Mouse (Mus musculus) hindbrain, embryonic 15.5 days (tissue): ENCODE data around the gene Fpr1. TPM values are rescaled to one million over a fixed set of nuclear protein-coding genes. Genes with fewer than 3 reads are reported as not detected.
"Not testable (repeated sequence)": the region's sequence is repeated elsewhere in the genome, so short reads cannot be mapped to it uniquely, and the experiment has no call there.

Experiments
- ATAC-seq: fragments of 200-750 bp; cut with Nextera tagmentation; 2 replicates; pipeline ENCODE4 v1.8.0; 2017; ENCODE audit warnings: low read depth, moderate number of reproducible peaks, moderate TSS enrichment; ENCODE audit not compliant: low FRiP score
- H3K27ac ChIP-seq: fragments of 300-500 bp; sonication (generic); replicated peaks from 2 replicates; pipeline ENCODE4 v1.5.1; 2015; ENCODE audit warnings: mild to moderate bottlenecking, inconsistent platforms
- H3K27me3 ChIP-seq: fragments of 300-500 bp; sonication (generic); 2 replicates; pipeline ENCODE4 v1.6.1; 2015; ENCODE audit warnings: control low read depth, inconsistent platforms
- H3K36me3 ChIP-seq: fragments of 300-500 bp; sonication (generic); 2 replicates; pipeline ENCODE4 v1.6.1; 2015; ENCODE audit warnings: control low read depth, inconsistent platforms
- H3K4me1 ChIP-seq: fragments of 300-500 bp; sonication (generic); replicated peaks from 2 replicates; pipeline ENCODE4 v1.6.1; 2015; ENCODE audit warnings: control low read depth, inconsistent platforms
- H3K4me2 ChIP-seq: fragments of 300-500 bp; sonication (generic); 2 replicates; pipeline ENCODE4 v1.6.1; 2015; ENCODE audit warnings: moderate library complexity, mild to moderate bottlenecking, inconsistent platforms
- H3K4me3 ChIP-seq: fragments of 300-500 bp; sonication (generic); 2 replicates; pipeline ENCODE4 v1.5.1; 2015; ENCODE audit warnings: mild to moderate bottlenecking, inconsistent platforms
- H3K9ac ChIP-seq: fragments of 300-500 bp; sonication (generic); 2 replicates; pipeline ENCODE4 v1.6.1; 2015; ENCODE audit warnings: inconsistent platforms
- H3K9me3 ChIP-seq: fragments of 300-500 bp; sonication (generic); 2 replicates; pipeline ENCODE4 v1.6.1; 2016; ENCODE audit warnings: control low read depth, inconsistent platforms
- WGBS: fragments of 180-500 bp; shearing (Covaris S2); methylation state at CpG from one replicate; pipeline ENCODE4 v1.1.7; 2015; 5-methylcytosine and 5-hydroxymethylcytosine counted together
- polyA plus RNA-seq: library from polyadenylated mRNA; unstranded; fragments of >200 nt; fragmentation: Nextera tagmentation; extraction: Ambion mirVana; gene quantifications from 2 replicates; pipeline ENCODE4 v1.2.1, GENCODE M21; 2015

Fpr1 gene
- polyA plus RNA-seq, result 0.18 and 0.31 TPM in 2 replicates

GRCm38 (mm10) chr17:17883840-17884239 is at the start of gene Fpr1:
Gene Fpr1 (minus strand): TSS chr17:17883940.
- H3K27me3 ChIP-seq, result no peaks in the 10 kb centered on the region
- no peaks in the 10 kb centered on the region for H3K4me1 ChIP-seq
- no peak for ATAC-seq
- H3K4me3 ChIP-seq, result no peak within 1 kb of the TSS
- no peak within 1 kb of the TSS for H3K4me2 ChIP-seq
- H3K9ac ChIP-seq, result no peak within 1 kb of the TSS
- no peaks in the 10 kb centered on the region for H3K36me3 ChIP-seq
- H3K9me3 ChIP-seq, result no peaks in the 10 kb centered on the region
- H3K27ac ChIP-seq, result no peak within 1 kb of the TSS
- 66% methylated on average over 1 of the region's 1 CpGs for WGBS

- H3K4me2 ChIP-seq, result no peak overlapping the region
- 0 out of 2 replicates have a peak, but pooled peaks cover 3% of the 10 kb centered on the region for H3K9me3 ChIP-seq
- no peak overlapping the region for H3K27ac ChIP-seq
- ATAC-seq, result no peak
- H3K4me3 ChIP-seq, result no peak overlapping the region
- H3K27me3 ChIP-seq, result no peaks in the 10 kb centered on the region
- H3K9ac ChIP-seq, result no peak overlapping the region
- H3K4me1 ChIP-seq, result no peaks in the 10 kb centered on the region
- H3K36me3 ChIP-seq, result no peaks in the 10 kb centered on the region
These were observed 34.0 kb upstream of the Fpr1 start for GRCm38 (mm10) chr17:17917782-17918181.

GRCm38 (mm10) chr17:17917376-17917775 is 33.6 kb upstream of the Fpr1 start:
- 98% methylated on average over 1 of the region's 1 CpGs for WGBS
- Histone ChIP-seq H3K27me3 (no peaks in the 10 kb centered on the region), H3K4me1 (no peaks in the 10 kb centered on the region), H3K27ac (no peak overlapping the region), H3K9ac (no peak overlapping the region), H3K4me2 (no peak overlapping the region), H3K9me3 (0 out of 2 replicates have a peak, but pooled peaks cover 3% of the 10 kb centered on the region), H3K36me3 (no peaks in the 10 kb centered on the region), H3K4me3 (no peak overlapping the region)
- no peak for ATAC-seq

- not testable (repeated sequence) for H3K27ac ChIP-seq, H3K4me3 ChIP-seq, H3K4me2 ChIP-seq, ATAC-seq, H3K4me1 ChIP-seq, H3K9me3 ChIP-seq, H3K27me3 ChIP-seq, H3K9ac ChIP-seq, H3K36me3 ChIP-seq
- WGBS, result 90% methylated on average over 8 of the region's 8 CpGs
These were observed 28.9 kb upstream of the Fpr1 start for GRCm38 (mm10) chr17:17912618-17913017.

- H3K36me3 ChIP-seq, result no peaks in the 10 kb centered on the region
- peak overlapping the region; percentile 82 for H3K27ac ChIP-seq
- H3K9ac ChIP-seq, result peak overlapping the region; percentile 69
- peak overlapping the region; percentile 86 for H3K4me2 ChIP-seq
- peak overlapping the region; percentile 61 for H3K4me3 ChIP-seq
- H3K9me3 ChIP-seq, result no peaks in the 10 kb centered on the region
- no peaks in the 10 kb centered on the region for H3K27me3 ChIP-seq
- WGBS, result 18% methylated on average over 51 of the region's 51 CpGs
- ATAC-seq, result peak; percentile 100
- H3K4me1 ChIP-seq, result peaks cover 9% of the 10 kb centered on the region; the same call in 1 of the 2 replicates
These were observed 26.1 kb upstream of the Fpr1 start for GRCm38 (mm10) chr17:17909636-17910421.

GRCm38 (mm10) chr17:17900768-17901167 is 17.0 kb upstream of the Fpr1 start:
- H3K9me3 ChIP-seq, result no peaks in the 10 kb centered on the region
- no peaks in the 10 kb centered on the region for H3K4me1 ChIP-seq
- H3K27ac ChIP-seq, result no peak overlapping the region
- no peak overlapping the region for H3K4me2 ChIP-seq
- ATAC-seq, result no peak
- H3K4me3 ChIP-seq, result no peak overlapping the region
- WGBS, result 92% methylated on average over 1 of the region's 1 CpGs
- no peaks in the 10 kb centered on the region; the same call in 1 of the 2 replicates for H3K27me3 ChIP-seq
- no peak overlapping the region for H3K9ac ChIP-seq
- H3K36me3 ChIP-seq, result no peaks in the 10 kb centered on the region

- H3K4me1 ChIP-seq, result no peaks in the 10 kb centered on the region
- 79% methylated on average over 2 of the region's 2 CpGs for WGBS
These were observed 15.5 kb upstream of the Fpr1 start for GRCm38 (mm10) chr17:17899268-17899667.

GRCm38 (mm10) chr17:17896039-17896438 is 12.3 kb upstream of the Fpr1 start:
- no peaks in the 10 kb centered on the region for H3K36me3 ChIP-seq
- H3K9me3 ChIP-seq, result no peaks in the 10 kb centered on the region
- ATAC-seq, result 0 out of 2 replicates have a peak, but pooled peaks have one; percentile 45
- H3K4me2 ChIP-seq, result no peak overlapping the region
- no peak overlapping the region for H3K9ac ChIP-seq
- H3K27me3 ChIP-seq, result no peaks in the 10 kb centered on the region
- no peaks in the 10 kb centered on the region for H3K4me1 ChIP-seq
- WGBS, result 5% methylated on average over 4 of the region's 4 CpGs
- no peak overlapping the region for H3K27ac ChIP-seq
- H3K4me3 ChIP-seq, result no peak overlapping the region

More at GRCm38 (mm10) chr17:17899268-17899667, 15.5 kb upstream of the Fpr1 start:
- no peaks in the 10 kb centered on the region; the same call in 1 of the 2 replicates for H3K27me3 ChIP-seq
- ATAC-seq, result 0 out of 2 replicates have a peak, but pooled peaks have one; percentile 48
- no peaks in the 10 kb centered on the region for H3K9me3 ChIP-seq
- no peak overlapping the region for H3K9ac ChIP-seq
- H3K4me2 ChIP-seq, result no peak overlapping the region
- H3K4me3 ChIP-seq, result no peak overlapping the region
- no peak overlapping the region for H3K27ac ChIP-seq
- H3K36me3 ChIP-seq, result no peaks in the 10 kb centered on the region

- H3K4me2 ChIP-seq, result no peak overlapping the region
- H3K4me1 ChIP-seq, result no peaks in the 10 kb centered on the region
- no peaks in the 10 kb centered on the region for H3K36me3 ChIP-seq
- H3K27me3 ChIP-seq, result no peaks in the 10 kb centered on the region
- H3K9ac ChIP-seq, result no peak overlapping the region
- WGBS, result 90% methylated on average over 2 of the region's 2 CpGs
- H3K4me3 ChIP-seq, result no peak overlapping the region
- ATAC-seq, result no peak
- H3K9me3 ChIP-seq, result no peaks in the 10 kb centered on the region
- no peak overlapping the region for H3K27ac ChIP-seq
These were observed 6.1 kb upstream of the Fpr1 start for GRCm38 (mm10) chr17:17889732-17890425.

- no peak for ATAC-seq
- H3K4me3 ChIP-seq, result no peak within 1 kb of the TSS
- WGBS, result 64% methylated on average over 1 of the region's 1 CpGs
- H3K9me3 ChIP-seq, result no peaks in the 10 kb centered on the region
- no peaks in the 10 kb centered on the region for H3K4me1 ChIP-seq
- no peaks in the 10 kb centered on the region for H3K36me3 ChIP-seq
- no peaks in the 10 kb centered on the region for H3K27me3 ChIP-seq
- H3K27ac ChIP-seq, result no peak within 1 kb of the TSS
- no peak within 1 kb of the TSS for H3K4me2 ChIP-seq
- H3K9ac ChIP-seq, result no peak within 1 kb of the TSS
These were observed 4.1 kb upstream of the Fpr1 start, which contains the start of the genes Fpr2 and Fpr3 for GRCm38 (mm10) chr17:17887774-17888248. Gene Fpr2 (plus strand): TSS chr17:17887824. Gene Fpr3 (plus strand): TSS chr17:17887852.

- Histone ChIP-seq H3K9me3 (no peaks in the 10 kb centered on the region), H3K27me3 (no peaks in the 10 kb centered on the region), H3K4me2 (no peak overlapping the region), H3K9ac (no peak overlapping the region), H3K4me3 (no peak overlapping the region), H3K27ac (no peak overlapping the region), H3K36me3 (no peaks in the 10 kb centered on the region), H3K4me1 (no peaks in the 10 kb centered on the region)
- 85% methylated on average over 3 of the region's 3 CpGs for WGBS
- no peak for ATAC-seq
These were observed 1.1 kb downstream of the Fpr1 start for GRCm38 (mm10) chr17:17882672-17883071.

GRCm38 (mm10) chr17:17879347-17879746 is 4.4 kb downstream of the Fpr1 start:
- H3K9ac ChIP-seq, result no peak overlapping the region
- no peak overlapping the region for H3K27ac ChIP-seq
- H3K36me3 ChIP-seq, result no peaks in the 10 kb centered on the region
- H3K4me3 ChIP-seq, result no peak overlapping the region
- H3K4me2 ChIP-seq, result no peak overlapping the region
- no peaks in the 10 kb centered on the region for H3K9me3 ChIP-seq
- no peaks in the 10 kb centered on the region for H3K4me1 ChIP-seq
- 83% methylated on average over 1 of the region's 1 CpGs for WGBS
- no peak for ATAC-seq
- no peaks in the 10 kb centered on the region for H3K27me3 ChIP-seq
